Mouse (Mus musculus) cerebellum, postnatal 36 days (tissue): Measurements from ENCODE around the gene Map3k11.
"Not testable (repeated sequence)": the region's sequence is repeated elsewhere in the genome, so short reads cannot be mapped to it uniquely, and the experiment has no call there.

ENCODE experiments used
- DNase-seq, 2 experiments: peaks; one replicate each; pipeline ENCODE4 v3.0.0; 2021 to 2022; ENCODE audit warnings: mixed read lengths in 2 of 2

The Map3k11 gene

DNA sequence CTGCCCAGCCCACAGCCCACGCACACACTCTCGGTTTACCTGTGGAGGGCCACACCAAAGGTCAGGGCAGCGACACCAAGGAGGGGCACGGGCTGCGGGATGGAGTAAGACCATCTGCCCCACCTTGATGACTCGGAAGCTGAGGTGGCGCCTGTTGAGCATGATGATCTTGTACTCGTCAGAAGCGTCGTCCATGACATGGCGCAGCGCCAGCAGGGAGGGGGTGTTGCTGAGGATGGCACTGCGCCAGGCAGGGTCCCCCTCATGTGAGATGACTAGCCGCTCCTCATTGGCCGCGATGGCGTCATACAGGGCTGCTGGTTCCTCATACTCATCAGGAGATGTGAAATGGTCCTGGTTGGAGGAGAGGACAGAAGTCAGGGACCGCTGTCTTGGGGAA is 22.2 kb upstream of the Map3k11 start:
- no peak for DNase-seq

DNA sequence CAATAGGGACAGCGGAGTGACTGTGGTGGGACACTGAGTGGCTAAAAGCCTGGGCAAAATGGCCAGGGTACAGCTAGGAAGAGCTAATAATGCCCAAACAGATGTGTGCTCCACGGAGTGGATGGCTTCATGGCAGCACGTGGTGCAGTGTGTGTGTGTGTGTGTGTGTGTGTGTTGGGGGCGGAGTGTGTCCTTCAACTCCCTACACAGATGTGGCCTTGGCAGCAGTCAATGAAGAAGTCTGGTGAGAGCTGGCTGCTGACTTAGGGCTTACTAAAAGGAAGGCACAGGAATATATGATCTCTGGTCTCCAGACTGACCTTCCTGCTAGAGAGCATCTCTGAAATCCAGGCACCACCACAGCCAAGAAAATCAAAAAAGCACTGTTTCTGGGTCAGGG is 20.2 kb upstream of the Map3k11 start:
- DNase-seq = no peak

DNA sequence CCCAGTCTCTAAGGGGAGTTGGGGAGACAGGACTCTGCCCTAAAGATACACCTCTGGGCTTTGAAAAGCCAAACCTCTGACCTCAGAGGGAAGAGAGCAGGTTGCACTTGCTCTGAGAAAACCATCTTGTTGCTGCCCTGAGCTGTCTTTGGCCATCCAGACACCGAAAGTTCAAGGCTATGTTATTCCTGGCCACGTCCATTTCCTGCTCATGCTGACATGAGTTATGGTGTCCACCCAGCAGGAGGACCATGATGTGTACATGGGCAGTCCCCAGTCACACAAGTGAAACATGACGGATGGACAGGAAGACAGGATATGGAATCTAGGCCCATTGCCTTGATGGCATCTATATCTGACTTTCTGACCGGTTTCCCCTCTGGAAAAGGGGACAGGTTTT is 8.1 kb upstream of the Map3k11 start:
- no peak for DNase-seq

DNA sequence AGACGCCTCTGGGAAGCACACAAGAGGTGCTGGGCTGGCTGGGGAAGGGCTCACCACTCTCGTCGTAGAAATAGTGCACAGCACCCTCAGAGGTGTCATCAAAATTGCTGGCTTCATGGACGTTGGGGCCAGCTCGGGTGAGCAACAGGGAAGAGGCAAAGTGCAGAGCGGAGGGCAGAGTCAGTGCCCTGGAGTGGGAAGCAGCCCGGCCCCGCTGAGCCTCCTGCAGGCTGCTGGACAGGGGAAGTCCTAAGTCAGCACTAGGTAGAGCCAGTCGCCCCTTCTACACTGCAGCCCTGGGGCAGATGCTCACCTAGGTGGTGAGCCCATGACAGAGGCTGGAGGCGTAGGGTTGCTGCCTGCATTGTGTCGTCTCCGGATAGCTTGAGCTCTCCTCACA is 4.3 kb upstream of the Map3k11 start:
- no peak for DNase-seq

DNA sequence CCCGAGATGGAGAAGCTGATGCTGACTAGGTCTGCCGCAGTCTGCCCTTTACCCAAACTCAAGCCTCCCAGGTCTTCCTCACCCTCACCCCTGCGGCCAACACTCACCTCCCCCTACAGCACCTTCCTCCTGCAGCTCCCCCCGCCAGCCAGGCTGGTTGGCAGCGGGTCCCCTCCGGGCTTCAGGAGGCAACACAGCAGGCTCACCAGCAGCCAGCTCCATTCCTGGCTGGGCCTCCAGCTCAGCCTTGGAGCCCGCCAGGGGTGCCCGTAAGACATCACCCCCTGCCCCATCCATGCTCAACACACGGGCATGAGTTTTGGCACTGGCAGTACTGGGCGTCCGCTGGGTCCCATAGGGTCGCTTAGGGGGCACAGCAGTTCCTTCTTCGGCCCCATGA is 3.6 kb upstream of the Map3k11 start:
- no peak for DNase-seq

DNA sequence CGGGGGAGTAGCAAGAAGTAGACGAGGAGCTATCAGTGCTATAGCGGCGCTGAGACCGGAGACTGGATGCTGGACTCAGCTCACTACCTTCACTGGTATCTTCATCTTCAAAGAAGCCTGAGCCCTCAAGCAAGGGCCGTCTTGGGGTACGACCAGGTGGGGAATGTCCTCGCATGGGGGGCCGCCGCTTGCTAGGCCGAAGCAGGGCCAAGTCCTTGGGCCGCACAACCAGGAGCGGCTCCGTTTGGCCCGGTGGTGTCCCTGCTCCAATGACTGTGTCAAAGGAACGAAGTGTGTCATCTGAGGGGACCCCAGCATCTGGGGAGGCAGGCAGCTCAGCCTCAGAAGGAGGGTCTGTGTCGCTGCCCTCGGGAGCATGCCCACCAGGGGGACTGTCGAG is 3.1 kb upstream of the Map3k11 start:
- no peak for DNase-seq

DNA sequence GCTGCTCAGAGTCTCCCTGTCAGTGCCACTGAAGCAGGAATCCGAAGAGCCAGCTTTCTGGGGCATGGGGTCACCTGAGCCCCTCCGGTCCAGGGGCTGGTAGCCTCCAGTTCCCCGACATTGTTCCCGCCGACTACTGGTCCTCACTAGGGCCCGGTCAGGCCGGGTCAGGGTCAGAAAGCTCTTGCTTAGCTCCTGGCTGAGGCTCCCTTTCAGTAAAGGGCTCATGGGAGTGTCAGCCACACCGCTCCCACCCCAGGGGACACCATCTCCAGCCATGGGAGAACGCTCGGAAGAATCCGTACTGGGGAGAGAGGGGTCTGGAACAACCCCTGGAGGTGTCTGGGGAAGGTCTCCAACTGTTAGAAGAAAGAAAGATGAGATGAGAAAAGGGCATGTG is 2.7 kb upstream of the Map3k11 start:
- no peak for DNase-seq

DNA sequence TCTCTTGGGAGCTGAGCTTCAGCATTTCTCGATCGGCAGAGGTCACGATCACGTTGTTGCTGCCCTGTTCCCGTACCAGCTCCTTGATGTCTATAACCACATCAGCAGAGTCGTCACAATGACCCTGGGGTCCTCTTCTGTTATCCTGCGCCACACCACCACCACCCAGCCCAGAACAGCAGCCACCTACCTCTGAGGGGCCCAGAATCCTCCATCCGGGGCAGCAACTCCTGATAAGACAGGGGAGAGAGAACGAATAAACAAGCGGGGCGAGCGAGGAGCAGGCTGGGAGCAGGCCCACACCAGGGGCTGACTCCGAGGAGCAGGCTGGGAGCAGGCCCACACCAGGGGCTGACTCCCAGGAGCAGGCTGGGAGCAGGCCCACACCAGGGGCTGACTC is 2.1 kb upstream of the Map3k11 start:
- no peak for DNase-seq

DNA sequence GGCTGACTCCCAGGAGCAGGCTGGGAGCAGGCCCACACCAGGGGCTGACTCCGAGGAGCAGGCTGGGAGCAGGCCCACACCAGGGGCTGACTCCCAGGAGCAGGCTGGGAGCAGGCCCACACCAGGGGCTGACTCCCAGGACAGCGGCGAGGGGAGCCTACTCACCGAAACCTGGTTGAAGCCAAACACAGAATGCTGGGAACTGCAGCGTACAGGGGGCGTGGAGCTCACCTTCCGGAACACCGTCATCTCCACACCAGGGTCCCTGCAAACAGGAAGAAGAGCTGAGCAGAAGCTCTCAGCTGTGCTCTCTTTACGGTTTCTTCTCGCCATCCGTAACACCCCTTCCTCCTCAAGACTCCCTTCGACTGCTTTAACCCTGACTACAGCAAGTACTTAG is 1.6 kb upstream of the Map3k11 start:
- DNase-seq = not testable (repeated sequence)

DNA sequence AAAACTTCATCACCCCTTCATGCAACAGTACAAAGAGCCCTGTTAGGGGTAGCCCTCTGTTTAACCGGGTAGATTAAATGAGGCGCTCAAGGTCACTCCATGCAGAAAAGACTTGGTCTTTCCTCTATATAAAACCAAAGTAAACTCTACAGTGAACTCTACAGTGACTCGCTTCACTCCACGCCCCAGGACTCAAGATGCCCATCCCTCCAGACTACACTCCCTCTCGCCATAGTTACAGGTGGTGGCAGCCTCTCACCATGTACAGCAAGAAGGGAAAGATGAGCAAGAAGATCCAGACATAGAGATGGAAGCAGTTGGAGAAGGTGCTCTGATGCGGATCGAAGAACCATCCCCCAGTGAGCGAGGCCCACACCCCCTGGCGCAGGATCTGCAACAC is 804 bp upstream of the Map3k11 start:
- no peak for DNase-seq

DNA sequence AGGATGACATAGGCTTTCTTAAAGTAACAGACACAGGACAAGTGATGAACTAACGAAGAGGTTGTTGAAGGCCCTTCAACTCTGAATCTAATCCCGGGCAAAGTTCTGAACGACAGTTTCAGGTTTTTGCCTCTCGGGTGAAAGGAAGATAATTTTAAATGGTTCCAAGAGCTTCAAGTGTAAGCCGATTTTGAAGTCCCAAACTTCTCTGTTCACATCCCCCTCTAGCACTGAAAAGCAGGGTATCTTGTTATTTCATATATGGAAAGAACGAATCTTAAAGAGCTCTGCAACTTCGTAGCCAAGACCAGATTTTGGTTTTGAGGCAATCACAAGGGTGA is 516 bp downstream of the Map3k11 start:
- DNase-seq = no peak

DNA sequence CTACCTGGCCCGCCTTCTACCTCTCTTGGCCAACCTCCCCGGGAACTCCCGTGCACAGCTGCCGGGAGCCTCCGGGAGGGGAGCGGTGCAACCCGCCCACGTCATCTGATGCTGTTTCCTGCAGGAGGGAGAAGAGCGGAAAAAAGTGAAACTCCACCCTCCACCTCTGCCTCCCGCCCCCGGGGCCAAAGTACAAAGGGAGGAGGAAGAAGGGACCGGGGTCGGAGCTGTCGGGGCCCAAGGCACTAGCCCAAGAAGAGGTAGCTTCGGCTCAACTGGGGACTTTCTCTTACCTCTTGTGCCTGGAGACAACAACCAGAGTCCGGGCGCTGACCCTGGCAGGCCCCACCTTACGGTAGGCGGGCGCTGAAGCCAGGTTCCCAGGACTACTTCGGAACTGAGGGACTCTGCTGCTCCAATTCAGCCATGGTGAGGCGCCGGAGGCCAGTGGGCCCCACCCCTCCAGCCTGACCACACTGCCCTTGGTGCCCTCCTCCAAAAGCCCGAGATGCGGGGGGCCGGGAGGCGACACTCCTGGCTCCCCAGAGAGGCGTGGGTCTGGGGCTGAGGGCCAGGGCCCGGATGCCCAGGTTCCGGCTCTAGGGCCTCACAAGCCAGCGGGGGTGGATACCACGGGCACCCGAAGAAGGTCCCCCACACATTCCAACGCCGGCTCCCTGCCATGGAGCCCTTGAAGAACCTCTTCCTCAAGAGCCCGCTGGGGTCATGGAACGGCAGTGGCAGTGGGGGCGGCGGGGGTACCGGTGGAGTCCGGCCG is 1.2 kb downstream of the Map3k11 start:
- peak; percentile 58 to 69 for DNase-seq

DNA sequence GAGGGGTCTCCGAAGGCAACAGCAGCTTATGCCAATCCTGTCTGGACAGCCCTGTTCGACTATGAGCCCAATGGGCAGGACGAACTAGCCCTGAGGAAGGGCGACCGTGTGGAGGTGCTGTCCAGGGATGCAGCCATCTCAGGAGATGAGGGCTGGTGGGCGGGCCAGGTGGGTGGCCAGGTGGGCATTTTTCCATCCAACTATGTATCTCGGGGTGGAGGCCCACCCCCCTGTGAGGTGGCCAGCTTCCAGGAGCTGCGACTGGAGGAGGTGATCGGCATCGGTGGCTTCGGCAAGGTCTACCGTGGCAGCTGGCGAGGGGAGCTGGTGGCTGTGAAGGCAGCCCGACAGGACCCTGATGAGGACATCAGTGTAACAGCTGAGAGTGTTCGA is 1.8 kb downstream of the Map3k11 start:
- peak; percentile 23 to 34 for DNase-seq

DNA sequence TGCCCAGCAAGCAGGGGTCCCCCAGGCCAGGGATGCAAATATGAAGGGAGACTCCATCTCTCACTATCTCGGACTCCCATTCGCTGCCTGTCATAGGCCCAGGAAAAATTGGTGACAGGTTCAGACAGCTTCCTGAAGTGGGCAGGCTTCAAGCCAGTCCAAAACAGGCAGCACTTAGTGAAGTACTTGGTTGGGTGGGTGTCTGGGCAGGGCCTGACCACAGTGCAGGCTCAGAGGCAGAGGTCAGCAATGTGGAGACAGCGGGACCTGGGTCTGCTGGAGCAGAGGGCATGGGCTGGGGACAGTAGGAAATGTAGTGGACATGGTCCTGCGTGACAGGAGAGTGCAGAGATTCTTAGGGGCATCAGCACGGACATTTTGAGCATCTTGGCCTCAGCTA is 3.1 kb downstream of the Map3k11 start:
- DNase-seq = no peak

DNA sequence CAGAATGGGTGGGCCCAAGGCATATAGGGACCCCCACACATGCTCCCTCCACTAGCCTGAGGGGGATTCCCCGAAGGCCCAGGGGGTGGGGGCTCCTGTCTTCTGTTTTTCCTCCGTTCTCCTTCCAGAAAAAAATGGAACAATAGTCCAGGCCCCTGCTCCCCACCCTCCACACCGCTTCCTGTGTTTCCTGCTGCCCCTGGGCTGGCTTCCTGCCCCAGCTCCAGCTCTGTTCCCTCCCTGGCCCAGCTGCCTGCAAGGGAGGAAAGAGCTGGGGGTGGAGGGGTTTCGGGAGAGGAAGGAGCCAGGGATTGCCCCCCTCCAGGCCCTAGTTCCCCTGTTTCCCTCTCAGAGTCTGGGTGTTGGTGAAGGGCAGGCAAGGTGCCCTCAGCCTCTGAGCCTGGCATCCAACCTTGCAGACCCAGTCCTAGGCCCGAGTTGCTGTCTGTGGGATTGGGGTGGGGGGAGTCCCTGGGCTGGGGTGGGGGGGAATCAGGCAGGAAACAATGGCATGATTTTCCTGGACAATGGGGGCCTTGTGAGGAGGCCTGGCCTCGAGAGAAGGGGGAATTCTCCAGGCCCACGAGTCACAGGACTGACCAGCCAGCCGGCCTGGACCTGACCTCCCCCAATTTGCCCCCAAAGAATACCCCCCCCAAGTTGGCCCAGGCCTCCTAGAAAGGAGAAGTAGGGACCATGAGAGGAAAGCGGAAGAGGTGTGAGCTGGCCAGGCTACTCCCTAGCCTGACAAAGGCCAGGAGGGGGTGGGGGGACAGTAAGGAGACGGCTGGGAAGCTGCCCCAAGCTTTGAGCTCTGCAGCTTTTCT is 3.8 kb downstream of the Map3k11 start:
- DNase-seq = no peak

DNA sequence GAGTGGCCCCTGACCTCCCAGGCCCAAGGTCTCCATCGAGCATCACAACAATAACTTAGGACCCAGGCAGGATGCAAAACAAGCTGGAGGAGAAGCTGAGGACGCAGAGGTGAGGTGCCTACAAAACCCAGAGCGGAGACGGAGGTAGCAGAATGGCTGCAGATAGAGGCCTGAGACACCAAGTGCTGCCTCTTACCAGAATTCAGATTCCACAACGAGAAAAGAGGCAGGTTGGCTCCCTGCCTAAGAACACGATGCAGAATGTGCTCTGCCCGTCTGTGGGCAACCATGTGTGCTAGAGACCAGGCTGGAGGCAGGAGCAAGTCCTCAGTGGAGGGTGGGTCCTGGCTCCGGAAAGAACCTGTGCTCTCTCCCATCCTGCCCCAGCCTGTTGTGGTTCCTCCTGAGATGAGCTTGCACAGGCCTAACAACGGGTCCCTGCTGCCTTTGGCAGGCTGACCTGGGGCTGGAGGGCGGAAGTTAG is 4.4 kb downstream of the Map3k11 start:
- no peak for DNase-seq

DNA sequence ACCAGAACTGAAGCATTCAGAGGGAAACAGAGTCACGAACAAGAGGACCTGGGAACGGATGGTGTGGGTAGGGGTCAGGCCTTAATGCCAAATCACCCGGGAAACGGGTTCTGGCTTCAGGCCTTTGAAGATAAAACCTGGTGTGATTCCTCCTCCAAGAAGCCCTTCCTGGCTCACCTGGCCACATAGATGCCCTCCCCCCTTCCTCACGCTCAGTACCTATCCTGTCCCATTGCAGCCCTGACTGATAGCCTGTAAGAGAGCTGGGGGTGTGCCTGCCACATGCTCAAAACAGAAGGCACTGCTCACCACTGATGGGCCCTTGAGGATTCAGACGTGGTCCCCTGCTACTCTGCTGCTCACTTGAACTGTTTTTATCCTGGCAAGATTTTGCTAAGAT is 5.3 kb downstream of the Map3k11 start:
- no peak for DNase-seq

DNA sequence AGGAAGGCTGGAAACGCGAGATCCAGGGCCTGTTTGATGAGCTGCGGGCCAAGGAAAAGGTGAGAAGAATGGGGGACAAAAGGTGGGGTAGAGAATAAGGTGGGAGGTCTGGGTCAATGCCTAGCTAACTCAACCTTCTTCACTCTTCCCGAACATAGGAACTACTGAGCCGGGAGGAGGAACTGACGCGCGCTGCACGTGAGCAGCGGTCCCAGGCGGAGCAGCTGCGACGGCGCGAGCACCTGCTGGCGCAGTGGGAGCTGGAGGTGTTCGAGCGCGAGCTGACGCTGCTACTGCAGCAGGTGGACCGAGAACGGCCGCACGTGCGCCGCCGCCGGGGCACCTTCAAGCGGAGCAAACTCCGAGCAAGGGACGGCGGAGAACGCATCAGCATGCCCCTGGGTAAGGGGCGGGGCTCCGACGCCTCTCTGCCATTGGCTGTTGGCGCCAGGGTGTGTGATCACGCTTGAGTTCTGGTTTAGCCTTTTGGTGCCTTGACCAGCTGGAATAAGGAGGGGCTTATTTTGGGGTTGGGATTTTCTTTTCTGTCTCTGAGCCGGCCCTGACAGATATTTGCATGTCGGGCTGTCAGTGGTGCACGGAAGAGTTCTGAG is 7.4 kb downstream of the Map3k11 start:
- DNase-seq = no peak

DNA sequence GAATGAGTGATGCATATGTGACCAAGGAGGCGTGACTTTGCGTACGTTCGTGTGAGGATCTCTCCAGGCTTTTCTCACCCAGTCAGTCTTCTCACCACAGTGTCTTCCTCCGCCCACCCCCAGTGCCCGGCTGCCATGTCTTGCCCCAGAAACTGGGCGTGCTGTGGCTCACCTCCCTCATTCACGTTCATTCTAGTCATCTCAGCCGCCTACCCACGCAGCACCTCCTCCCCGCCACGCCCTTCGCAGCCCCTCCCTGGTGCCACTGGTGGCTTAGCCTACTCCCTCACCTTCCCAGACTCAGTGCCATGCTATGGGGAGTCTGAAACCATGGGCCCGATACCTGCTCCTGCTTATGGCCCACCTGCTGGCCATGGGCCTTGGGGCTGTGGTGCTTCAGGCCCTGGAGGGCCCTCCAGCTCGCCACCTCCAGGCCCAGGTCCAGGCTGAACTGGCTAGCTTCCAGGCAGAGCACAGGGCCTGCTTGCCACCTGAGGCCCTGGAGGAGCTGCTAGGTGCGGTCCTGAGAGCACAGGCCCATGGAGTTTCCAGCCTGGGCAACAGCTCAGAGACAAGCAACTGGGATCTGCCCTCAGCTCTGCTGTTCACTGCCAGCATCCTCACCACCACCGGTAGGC is 15.7 kb downstream of the Map3k11 start, which contains the start of gene Kcnk7:
Kcnk7 (plus strand) TSS at position 205 of the 638 bp plus-strand sequence.
- DNase-seq = no peak

DNA sequence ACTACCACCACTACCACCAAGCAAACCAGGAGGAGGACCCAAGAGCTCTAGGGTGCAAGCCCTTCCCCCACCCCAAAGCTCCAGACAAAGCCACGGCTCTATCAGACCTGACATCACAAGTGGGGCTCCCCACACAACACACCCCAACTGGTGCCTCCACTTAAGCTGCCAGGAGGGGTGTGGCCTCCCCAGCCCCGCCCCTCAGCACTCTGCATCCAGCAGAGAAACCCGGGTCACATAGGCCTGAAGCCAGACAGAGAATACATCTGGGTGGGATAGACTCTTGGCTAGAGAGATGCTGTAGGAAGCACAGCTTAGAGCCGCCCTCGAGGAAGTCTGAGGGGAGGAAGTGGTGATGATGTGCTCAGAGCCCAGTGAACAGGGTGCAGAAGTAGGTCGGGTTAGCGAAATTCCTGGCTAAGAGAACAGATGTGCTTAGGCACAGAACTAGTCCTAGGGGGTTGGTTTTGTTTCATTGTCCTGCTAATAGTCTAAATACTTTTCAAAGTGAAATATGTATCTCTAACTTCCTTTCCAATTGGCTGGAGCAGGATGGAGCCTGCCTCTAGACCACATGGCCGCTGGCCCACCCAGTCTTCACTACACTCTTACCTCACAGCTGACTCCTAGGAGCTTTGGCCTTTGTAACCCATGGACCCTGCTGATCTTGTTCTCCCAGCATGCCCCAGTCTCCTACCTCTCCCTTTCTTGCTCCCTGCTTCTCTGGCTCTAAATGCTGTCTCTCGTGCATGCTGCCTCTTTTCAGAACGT is 16.4 kb downstream of the Map3k11 start:
- DNase-seq = no peak

DNA sequence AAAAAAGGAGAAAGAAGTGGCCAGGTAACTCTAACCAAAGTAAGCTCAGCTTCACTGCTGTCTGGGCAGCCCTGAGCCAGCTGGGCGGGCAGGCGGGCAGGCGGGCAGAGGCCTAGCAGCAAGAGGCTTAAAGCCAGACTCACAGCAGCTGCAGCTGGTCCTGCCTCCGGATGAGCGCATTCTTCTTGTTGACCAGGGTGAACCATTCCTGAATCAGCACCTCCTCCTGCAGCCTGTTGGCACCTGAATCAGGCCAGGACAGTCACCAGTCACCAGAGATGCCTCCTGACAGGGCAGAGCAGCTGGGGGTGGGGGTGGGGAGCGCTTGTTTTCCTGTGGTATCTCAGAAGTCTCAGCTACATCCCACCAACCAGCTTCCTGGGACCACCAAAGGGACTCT is 21.5 kb downstream of the Map3k11 start:
- no peak for DNase-seq

DNA sequence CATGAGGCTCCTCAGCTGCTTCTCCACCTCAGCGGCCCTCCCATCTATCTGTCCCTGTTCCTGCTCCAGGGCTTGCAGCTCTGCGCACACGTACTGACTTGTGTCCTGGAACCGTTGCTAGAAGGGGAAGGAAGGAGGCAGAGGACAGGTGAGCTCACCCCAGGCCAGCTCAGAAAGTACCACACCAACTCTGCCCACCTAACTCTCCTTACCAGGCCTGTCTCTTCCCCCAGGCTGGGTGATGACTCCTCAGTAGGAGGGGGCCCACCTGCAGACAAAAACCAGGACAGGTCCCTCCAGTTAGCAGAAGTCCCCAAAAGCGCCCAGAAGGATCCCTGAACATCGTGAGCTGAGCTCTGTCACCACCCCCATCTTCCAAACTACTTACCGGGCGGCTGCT is 22.0 kb downstream of the Map3k11 start:
- no peak for DNase-seq

DNA sequence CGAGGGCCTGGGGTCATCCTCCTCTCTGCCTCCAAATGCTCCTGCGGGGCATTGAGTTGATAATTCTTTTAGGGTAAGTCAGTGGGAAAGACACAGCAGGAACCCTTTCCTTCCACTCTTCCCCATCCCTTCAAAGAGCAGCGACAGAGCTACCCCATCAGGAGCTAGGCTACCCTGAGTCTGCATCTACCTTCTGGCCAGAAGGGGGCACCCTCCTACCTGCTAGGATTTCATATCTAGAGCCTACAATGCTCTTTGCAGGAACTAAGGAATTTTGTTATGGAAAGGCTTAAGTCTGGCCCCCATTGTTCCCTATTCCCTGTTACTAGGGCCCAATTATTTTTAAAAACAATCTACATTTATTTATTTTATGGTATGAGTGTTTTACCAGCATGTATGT is 22.7 kb downstream of the Map3k11 start:
- peak; percentile 82 to 87 for DNase-seq
